Mouse (Mus musculus): ENCODE results near the gene Il1rl2.

Il1rl2 gene

GRCm38 (mm10) chr1:40382841-40383240, 58.4 kb downstream of the Il1rl2 start:
- no peak for DNase-seq

- no peak for DNase-seq
Observed at GRCm38 (mm10) chr1:40384931-40385545, 60.6 kb downstream of the Il1rl2 start.

- no peak for DNase-seq
Observed at GRCm38 (mm10) chr1:40391374-40391773, 67.0 kb downstream of the Il1rl2 start.

- DNase-seq, result no peak
Observed at GRCm38 (mm10) chr1:40392535-40392934, 68.1 kb downstream of the Il1rl2 start.

GRCm38 (mm10) chr1:40393214-40393613, 68.8 kb downstream of the Il1rl2 start:
- DNase-seq, result no peak

- DNase-seq, result no peak
Observed at GRCm38 (mm10) chr1:40399639-40400038, 75.2 kb downstream of the Il1rl2 start.

- DNase-seq, result no peak
Observed at GRCm38 (mm10) chr1:40404682-40405081, 80.3 kb downstream of the Il1rl2 start.

GRCm38 (mm10) chr1:40409882-40410281, 85.5 kb downstream of the Il1rl2 start:
- no peak for DNase-seq

- no peak for DNase-seq
Observed at GRCm38 (mm10) chr1:40413039-40413438, 88.6 kb downstream of the Il1rl2 start.

- no peak for DNase-seq
Observed at GRCm38 (mm10) chr1:40414276-40414675, 89.9 kb downstream of the Il1rl2 start.

- DNase-seq, result no peak
Observed at GRCm38 (mm10) chr1:40414863-40415656, 90.7 kb downstream of the Il1rl2 start.

GRCm38 (mm10) chr1:40417034-40417433, 92.6 kb downstream of the Il1rl2 start:
- DNase-seq, result no peak

All from cerebellum, adult 11 months (tissue).